Mouse (Mus musculus) kidney, adult 2 months (tissue): Measurements from ENCODE around the gene Trpc4ap.

Experiments
- CTCF ChIP-seq: fragments of 200-500 bp; conservative IDR thresholded peaks from 2 replicates; pipeline ENCODE4 v1.5.1; 2011; ENCODE audit warnings: low read depth, mild to moderate bottlenecking, control low read depth, low read length, moderate library complexity, mixed read lengths; ENCODE audit not compliant: insufficient read depth, insufficient read length
- POLR2A ChIP-seq: fragments of 200-500 bp; IDR thresholded peaks from one replicate; pipeline ENCODE4 v1.6.1; 2011; ENCODE audit warnings: low read depth, low read length, control low read depth

DNA sequence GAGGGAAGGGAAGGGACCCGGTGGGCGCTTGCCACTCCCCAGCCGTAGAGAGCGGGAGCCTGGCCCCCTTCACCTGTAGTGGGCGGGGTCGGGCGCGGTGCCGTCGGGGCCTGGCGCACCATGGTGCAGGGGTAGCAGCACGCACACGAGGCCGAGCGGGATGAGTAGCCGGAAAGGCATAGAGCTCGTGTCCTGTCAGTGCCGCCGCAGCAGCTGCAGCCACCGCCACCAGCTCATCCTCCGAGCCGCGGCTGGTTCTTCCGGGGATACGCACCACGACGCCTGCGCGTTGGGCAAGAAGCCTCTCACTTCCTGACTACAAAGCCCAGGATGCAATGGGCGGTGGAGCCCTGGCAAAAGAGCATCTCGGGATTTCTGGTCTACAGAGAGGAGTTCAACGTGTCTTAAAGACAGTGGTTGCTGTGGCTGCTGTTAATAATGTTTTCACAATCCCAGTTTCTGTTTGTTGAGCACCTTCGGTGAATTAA is 37.0 kb upstream of the Trpc4ap start, which contains the start of gene Edem2:
- peak; percentile 80 for TF ChIP-seq POLR2A
- TF ChIP-seq CTCF, result no peak
